Comparison of ENCODE assay signal across 8 mouse cellular contexts in the genomic region with DNA sequence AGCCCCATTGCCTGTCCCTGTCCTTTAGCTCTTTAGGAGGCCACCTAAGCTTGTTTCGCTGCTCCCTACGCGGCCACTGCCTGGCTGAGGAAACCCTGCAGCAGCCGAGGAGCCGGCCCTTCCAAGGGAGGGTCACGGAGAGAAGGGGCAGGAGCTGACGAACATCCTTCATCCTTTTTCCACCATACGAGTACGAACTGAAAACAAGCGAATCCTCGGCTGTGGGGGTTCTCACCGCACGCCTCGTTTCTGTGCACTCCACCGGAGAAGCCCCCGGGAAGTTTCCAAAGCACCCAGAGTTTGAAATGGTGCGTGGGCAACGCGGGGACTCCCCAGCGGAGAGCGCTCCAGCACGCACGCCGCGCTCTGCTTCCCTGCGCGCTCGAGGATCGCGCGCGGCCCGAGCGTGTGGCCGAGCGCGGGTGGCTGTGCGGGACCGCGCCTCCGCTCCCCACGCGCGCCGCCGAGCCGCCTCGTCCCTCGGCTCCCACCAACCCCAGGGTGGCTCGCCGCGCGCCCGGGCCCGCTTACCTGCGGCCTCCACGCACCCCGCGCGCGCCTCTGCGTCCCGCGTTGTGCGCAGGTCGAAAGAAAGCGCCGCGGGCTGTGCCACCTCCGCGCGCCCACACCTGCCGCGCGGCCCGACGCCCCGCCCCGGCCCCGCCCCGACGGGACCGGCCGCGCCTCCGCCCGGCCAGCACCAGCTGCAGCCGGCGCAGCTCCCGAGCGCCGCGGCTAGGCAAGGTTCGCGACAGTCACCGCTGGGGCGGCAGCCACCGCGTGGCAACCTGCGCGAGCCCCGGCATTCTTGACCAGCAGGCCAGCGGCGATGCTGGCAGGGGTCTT. TPM values are rescaled to one million over a fixed set of nuclear protein-coding genes. Genes with fewer than 3 reads are reported as not detected.
A peak's percentile ranks its signal among the peaks of the same experiment; 100 is the strongest.
DNase-seq lines count a peak whose midpoint lies in the region; ATAC-seq lines count a peak whose summit lies in the region.

No protein-coding gene starts in this region.

- peak overlapping the region; percentile 65 for H3K4me3 ChIP-seq in forebrain, embryonic 14.5 days (ENCODE audit: low read depth, low read length)

- no peaks in the 10 kb centered on the region for H3K36me3 ChIP-seq in forebrain, embryonic 14.5 days (ENCODE audit: control insufficient read depth, insufficient read depth, low read length)

- DNase-seq in WW6 (ENCODE audit: low read depth, low spot score) (peak; percentile 36), MN1 (ENCODE audit: low spot score) (no peak)
- peak; percentile 63 for DNase-seq in cerebellum, adult 11-12 months
- peak; percentile 60 for DNase-seq in forebrain, embryonic 14.5 days (ENCODE audit: low spot score)
- peak; percentile 75 for DNase-seq in induced T-regulatory cell, adult 2 months (ENCODE audit: low read depth)
- peak; percentile 3 to 34 for DNase-seq in left cerebral cortex, adult 9 months (ENCODE audit: low spot score in 2 of 2)
- DNase-seq in right cerebral cortex, postnatal 14 days = peak; percentile 67

- peaks cover 18% of the 10 kb centered on the region for H3K27me3 ChIP-seq in forebrain, embryonic 14.5 days (replicated peaks; ENCODE audit: control insufficient read depth, insufficient read depth, low read length)

- peak; percentile 96 for ATAC-seq in forebrain, embryonic 14.5 days
- peak; percentile 84 for ATAC-seq in megakaryocyte, adult 5-6 weeks (ENCODE audit: poor library complexity, severe bottlenecking)

- WGBS in forebrain, embryonic 14.5 days = under 1% methylated on average over 102 of the region's 104 CpGs

- peak overlapping the region; percentile 71 for H3K9ac ChIP-seq in forebrain, embryonic 14.5 days (ENCODE audit: low read length)

- peak overlapping the region; percentile 39; the same call in 1 of the 2 replicates for H3K27ac ChIP-seq in forebrain, embryonic 14.5 days (ENCODE audit: low read depth, low read length)

- H3K4me2 ChIP-seq in forebrain, embryonic 14.5 days (ENCODE audit: low read length) = peak overlapping the region; percentile 87

- no peaks in the 10 kb centered on the region for H3K9me3 ChIP-seq in forebrain, embryonic 14.5 days (replicated peaks; ENCODE audit: control insufficient read depth, low read length)

- no peaks in the 10 kb centered on the region for H3K4me1 ChIP-seq in forebrain, embryonic 14.5 days (ENCODE audit: control insufficient read depth, insufficient read depth, low read length)

RNA-seq across cellular contexts. Expression of gene Ifne, which starts 58.1 kb away (rescaled TPM):
- not detected in 2 replicates for polyA plus RNA-seq in forebrain, embryonic 14.5 days (2014; fragmentation: Nextera tagmentation; extraction: Ambion mirVana)
- not detected in 2 replicates for total RNA-seq in megakaryocyte, adult 5-6 weeks (2015)
- not detected in 2 replicates for total RNA-seq in megakaryocyte, adult 5-6 weeks (2017)
